Mouse (Mus musculus) right cerebral cortex, postnatal 36 days (tissue): ENCODE data around the gene Ss18l1.

Experiments
- DNase-seq, 2 experiments: peaks; one replicate each; pipeline ENCODE4 v3.0.0; 2022; ENCODE audit warnings: low spot score in 2 of 2, mixed read lengths in 1 of 2

The Ss18l1 gene

DNA sequence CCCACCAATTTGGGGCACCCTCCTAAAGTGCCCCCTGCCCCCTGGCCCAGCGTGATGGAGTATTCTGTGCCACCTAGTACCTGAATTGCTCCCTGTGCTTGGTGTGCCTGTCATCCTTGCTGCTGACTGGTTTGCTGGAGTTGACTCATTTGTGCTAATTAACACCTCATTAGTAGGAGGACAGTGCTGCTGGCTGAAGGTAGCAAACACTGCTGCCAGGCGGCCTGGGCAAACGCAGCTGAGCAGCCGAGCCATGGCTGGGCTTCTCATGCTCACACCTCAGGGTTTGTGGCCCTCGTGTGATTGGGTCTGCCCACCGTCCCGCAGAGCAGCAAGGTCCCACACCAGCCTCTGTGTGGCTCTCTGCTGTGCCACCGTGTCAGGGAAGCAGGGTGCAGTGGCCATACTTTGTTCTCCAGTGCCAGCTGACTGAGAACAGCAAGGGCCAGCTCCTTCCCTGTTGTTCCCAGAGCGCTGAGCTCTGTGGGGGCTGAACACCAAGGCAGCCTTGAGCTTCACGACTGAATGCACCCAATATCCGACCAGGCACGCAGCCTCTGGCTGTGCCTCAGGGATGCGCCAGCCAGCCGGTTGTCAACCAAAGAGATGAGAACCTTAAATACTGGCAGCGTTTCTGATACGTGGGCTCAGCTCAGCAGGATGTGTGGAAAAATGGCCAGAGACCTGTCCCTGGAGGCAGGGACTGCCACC lies 43.8 kb downstream of the Ss18l1 start:
- DNase-seq, result no peak

DNA sequence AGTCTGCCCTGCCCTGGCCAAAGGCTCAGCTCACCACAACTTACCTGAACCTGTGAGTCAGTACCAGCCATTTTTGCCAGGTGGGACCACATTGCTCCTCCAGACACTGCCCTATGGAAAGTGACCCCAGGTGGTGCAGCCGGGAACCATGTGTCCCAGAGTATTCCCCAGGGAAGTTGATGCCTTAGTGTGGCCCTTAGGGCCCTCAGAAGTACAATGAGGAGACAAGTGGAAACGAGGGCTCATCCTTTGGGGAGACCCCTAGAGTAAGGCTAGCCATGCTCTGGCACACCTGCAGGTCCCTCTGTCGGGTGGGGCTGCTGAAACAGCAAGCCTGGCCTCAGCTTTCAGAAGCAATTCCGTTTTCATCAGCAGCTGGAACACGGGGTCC lies 44.3 kb downstream of the Ss18l1 start:
- no peak for DNase-seq

- DNase-seq, result no peak
These were observed 45.2 kb downstream of the Ss18l1 start for GRCm38 (mm10) chr2:180087472-180087871.

- no peak for DNase-seq
These were observed 48.0 kb downstream of the Ss18l1 start for GRCm38 (mm10) chr2:180090285-180090684.

- DNase-seq, result no peak
These were observed 53.4 kb downstream of the Ss18l1 start for GRCm38 (mm10) chr2:180095711-180096110.

DNA sequence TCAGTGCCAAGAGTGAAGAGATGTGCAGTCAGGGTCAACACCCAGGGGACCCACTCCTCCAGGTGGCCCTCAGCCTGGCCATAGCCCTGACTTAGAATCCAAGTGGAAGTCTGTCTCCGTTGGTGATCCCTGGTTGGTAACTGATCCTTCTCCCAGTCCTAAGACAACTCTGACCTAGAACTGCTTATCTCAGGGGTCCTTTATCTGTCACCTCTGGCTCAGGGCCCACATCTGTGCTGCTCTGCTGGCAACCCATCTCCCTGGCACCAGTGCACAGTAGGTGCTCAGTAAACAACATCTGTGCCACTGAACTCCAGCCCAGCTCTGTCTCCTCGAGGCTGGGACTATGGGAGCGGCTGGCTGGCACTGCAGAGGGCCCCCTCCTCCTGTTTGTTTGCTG lies 55.3 kb downstream of the Ss18l1 start:
- DNase-seq, result no peak

DNA sequence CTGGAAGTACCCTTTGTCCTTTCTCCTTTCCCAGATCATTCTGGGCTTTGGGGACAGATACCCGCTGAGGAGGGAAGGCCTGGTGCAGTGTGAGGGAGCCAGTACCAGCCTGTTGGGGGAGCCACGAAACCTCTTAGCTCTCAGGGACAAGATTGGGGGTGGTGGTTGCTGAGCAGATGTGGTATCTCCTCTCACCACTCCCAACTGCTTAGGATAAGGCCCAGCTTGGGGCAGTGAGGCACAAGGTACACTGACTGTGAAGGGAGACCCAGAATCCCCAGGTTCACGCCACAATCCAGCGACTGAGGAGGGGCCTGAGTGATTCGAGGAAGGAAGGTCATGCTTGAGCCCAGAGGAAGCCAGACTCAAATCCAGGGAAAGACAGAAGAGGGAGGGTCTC lies 55.9 kb downstream of the Ss18l1 start:
- no peak for DNase-seq

GRCm38 (mm10) chr2:180099529-180099928 lies 57.2 kb downstream of the Ss18l1 start:
- DNase-seq, result no peak

DNA sequence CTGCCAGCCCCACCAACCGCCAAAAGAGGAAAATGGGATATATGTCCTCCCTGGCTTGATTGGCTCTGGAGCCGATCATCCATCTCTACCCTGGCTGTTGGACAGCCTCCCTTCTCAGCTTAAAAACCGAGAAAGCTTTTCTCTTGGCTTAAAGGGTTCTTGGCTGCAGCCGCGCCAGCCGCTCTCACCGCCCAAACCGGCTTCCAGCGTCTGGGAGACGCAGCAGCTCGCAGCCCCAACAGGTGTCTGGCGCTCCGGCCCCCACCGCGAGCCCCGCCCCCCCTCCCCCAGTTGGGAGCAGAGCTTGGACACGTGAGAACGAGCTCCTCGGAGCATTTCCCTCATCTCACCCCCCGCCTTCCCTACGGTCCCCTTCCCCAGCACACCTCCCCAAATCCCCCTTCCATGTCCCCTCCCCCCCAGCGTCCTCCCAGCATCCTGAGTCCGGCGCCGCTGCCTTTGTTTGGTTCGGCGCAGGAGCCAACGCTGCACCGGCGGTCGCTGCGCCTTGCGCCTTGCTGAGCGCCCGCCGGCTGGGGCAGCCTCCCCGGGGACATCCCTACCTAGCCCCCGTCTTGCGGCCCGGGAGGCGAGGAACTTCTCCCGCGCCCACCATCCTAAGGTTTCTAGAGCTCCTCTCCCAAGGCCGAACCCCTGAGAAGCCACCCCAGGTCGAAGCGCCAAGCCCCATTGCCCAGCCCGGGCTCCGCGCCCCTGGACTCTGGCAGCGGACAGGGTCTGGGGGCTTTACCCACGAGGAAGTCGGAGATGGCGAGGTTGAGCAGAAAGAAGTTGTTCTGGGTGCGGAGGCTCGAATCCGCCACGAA lies 61.1 kb downstream of the Ss18l1 start:
- no peak for DNase-seq

GRCm38 (mm10) chr2:180103978-180104658 lies 61.8 kb downstream of the Ss18l1 start, which contains the start of gene Hrh3:
TSS of gene Hrh3 (minus strand) at chr2:180104488.
- DNase-seq, result no peak

GRCm38 (mm10) chr2:180104659-180105377 lies 62.5 kb downstream of the Ss18l1 start:
- DNase-seq, result no peak

GRCm38 (mm10) chr2:180105441-180106190 lies 63.3 kb downstream of the Ss18l1 start:
- no peak for DNase-seq

DNA sequence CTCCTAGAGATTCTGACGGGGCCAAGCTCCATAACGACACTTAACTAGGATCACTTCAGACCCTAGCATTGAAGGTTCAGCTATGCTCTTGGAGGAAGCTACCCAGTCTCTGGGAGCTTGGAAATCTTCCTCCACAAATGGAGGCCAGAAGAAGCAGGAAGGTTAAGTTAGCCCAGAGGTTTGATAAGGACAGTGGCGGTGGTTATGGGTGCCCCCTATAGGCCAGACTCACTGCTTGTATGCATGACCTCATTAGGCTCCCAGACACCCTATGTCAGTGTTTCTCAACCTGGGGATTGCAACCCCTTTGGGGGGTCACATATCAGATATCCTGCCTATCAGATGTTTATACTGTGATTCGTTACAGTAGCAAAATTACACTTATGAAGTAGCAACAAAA lies 64.8 kb downstream of the Ss18l1 start:
- DNase-seq, result no peak

- DNase-seq, result no peak
These were observed 66.0 kb downstream of the Ss18l1 start for GRCm38 (mm10) chr2:180108285-180108684.

DNA sequence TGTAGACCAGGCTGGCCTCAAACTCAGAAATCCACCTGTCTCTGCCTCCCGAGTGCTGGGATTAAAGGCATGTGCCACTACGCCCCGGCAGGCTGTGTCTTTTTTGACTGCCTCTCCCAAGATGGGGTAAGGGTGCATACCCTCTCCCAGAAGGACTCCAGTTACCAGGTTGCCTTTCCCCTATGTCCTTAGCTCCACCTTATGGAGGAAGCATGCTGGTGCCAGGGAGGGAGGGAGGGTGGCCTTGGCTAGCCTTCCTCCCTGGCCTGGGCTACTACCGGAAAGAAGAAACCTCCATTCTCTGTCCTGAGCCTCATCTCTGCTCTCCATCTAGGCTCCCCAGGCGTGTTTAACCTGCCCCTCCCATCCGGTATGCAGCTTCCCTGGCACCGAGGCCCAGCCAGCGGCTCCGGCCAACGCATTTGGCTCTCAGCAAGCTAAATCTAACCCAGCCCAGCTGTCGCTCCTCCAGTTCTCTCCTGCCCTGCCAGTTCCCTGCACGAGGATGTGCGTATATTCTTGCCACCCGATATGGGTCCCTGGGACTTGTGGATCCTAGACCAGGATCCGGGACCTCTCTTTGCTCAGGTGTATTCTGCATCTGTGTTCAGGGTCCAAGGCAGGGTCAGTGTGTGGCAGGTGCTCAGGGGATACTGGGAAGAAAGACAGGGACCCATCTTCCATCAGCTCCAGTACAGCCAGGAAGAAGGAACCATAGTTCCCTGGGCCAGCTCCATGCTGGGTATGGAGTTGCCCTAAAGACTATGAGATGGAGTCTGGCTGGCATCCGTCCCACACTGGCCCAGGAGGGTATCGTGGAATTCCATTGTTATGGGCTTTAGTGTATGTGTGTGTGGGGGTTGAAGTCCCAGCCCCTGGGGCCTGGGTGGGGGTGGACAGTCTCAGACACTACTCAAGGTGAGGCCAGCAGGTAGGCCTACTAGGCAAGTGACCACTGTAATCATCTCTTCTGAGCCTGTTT lies 71.9 kb downstream of the Ss18l1 start:
- peak; percentile 72 to 85 for DNase-seq

GRCm38 (mm10) chr2:180115279-180115678 lies 73.0 kb downstream of the Ss18l1 start:
- DNase-seq, result peak in 1 of 2 experiments; percentile 75

- DNase-seq, result no peak
These were observed 73.8 kb downstream of the Ss18l1 start for GRCm38 (mm10) chr2:180116081-180116493.

- no peak for DNase-seq
These were observed 74.6 kb downstream of the Ss18l1 start for GRCm38 (mm10) chr2:180116741-180117484.
